Mouse (Mus musculus): ENCODE results near the gene Cmtm1. TPM values are rescaled to one million over a fixed set of nuclear protein-coding genes. Genes with fewer than 3 reads are reported as not detected.
"Not testable (repeated sequence)": the region's sequence is repeated elsewhere in the genome, so short reads cannot be mapped to it uniquely, and the experiment has no call there.

The Cmtm1 gene
- polyA plus RNA-seq, 1 experiment from 2014 or later, result not detected

DNA sequence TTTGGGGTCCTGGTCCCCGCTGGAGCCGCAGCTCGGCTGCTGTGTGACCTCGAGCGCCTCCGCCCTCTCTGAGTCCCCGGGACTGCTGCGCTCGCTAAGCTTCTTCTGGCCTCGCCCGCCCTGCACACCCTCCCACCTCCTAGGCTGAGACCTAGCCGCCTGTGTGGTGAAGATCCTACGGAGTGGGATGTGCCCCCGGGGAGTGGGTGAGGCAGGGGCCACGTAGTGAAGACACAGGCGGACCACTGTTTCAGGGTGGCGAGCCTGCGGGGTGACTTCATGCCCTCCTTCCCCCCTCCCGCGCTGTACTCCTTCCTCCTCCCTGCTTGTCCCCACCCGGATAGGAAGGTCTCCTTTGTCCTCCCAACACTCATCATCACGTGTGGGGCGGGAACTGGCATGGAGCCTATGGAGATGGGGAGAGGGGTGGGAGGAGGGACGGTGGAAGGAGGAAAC, 31.2 kb upstream of the Cmtm1 start:
- H3K4me2 ChIP-seq, result peak overlapping the region; percentile 73
- peak overlapping the region; percentile 61 for H3K4me3 ChIP-seq (replicated peaks)
- peak overlapping the region; percentile 70 for H3K27ac ChIP-seq
- ATAC-seq (ENCODE audit: low read depth) (peak; percentile 63), DNase-seq (peak; percentile 11)
- peak overlapping the region; percentile 69 for H3K9ac ChIP-seq
- peaks cover 13% of the 10 kb centered on the region for H3K27me3 ChIP-seq
- H3K36me3 ChIP-seq, result 0 out of 2 replicates have a peak, but pooled peaks cover 4% of the 10 kb centered on the region
- WGBS (ENCODE audit: insufficient replicate concordance), result 2% methylated on average over 23 of the region's 24 CpGs
- peaks cover 34% of the 10 kb centered on the region for H3K4me1 ChIP-seq (replicated peaks)
- no peaks in the 10 kb centered on the region for H3K9me3 ChIP-seq (replicated peaks)

DNA sequence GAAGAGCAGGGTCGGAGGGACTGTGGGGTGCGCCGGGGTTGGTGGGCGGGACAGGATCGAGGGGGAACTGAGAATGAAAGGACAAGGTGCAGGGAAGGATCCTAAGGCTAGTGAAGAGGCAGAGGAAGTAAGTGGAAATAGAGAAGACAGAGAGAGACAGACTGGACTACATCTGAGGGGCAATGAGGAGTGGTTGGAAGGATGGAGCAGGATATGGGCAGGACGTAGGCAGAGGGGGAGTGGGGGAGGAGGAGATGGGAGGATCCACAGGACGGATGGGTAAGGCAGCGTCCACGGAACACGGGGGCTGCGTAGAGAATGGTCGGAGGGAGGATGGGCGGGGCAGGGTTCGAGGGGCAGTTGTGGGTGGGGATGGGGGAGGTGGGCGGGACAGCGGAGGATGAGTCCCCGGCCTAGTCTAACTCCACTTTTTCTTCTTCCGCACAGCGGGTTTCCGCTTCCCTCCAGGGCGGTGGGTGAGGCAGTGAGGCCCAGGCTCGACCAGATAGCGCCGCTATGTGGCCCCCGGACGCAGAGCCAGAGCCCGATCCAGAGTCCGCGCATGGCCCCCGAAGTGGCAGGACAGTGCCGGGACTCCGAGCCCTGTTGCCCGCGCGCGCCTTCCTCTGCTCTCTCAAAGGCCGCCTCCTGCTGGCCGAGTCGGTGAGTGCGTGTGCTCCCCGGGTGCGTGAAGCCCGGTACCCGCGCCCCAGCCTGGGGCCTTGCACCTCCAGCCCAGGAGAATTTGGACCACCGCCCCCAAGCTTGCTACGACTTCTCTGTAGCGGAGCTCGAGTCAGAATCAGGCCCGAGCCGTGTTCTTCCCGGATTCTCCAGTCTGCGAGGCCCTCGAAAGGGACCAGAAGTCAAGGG, 30.5 kb upstream of the Cmtm1 start:
- WGBS (ENCODE audit: insufficient replicate concordance), result under 1% methylated on average over 54 of the region's 54 CpGs
- peak; percentile 69 for ATAC-seq (ENCODE audit: low read depth)
- peak overlapping the region; percentile 70 for H3K27ac ChIP-seq
- H3K4me1 ChIP-seq (replicated peaks), result peaks cover 34% of the 10 kb centered on the region
- 0 out of 2 replicates have a peak, but pooled peaks cover 4% of the 10 kb centered on the region for H3K36me3 ChIP-seq
- peak; percentile 49 for DNase-seq
- peak overlapping the region; percentile 73 for H3K4me2 ChIP-seq
- peaks cover 13% of the 10 kb centered on the region for H3K27me3 ChIP-seq
- peak overlapping the region; percentile 61 for H3K4me3 ChIP-seq (replicated peaks)
- H3K9ac ChIP-seq, result peak overlapping the region; percentile 69
- no peaks in the 10 kb centered on the region for H3K9me3 ChIP-seq (replicated peaks)

DNA sequence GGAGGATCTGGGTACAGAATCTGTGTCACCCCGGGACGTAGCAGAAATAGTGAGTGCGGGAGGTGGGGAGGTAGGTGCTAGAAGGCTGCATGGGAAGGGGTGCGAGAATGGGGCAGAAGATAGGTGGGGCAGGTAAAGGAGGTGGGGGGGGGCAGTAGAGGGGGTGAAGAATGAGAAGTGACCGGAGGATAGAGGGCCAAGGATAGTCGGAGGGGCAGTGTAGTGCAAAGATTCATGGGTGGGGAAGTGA, 30.0 kb upstream of the Cmtm1 start:
- 0 out of 2 replicates have a peak overlapping the region, but pooled peaks have one; percentile 12 for H3K27ac ChIP-seq
- DNase-seq, result no peak
- WGBS (ENCODE audit: insufficient replicate concordance), result 7% methylated on average over 6 of the region's 6 CpGs

DNA sequence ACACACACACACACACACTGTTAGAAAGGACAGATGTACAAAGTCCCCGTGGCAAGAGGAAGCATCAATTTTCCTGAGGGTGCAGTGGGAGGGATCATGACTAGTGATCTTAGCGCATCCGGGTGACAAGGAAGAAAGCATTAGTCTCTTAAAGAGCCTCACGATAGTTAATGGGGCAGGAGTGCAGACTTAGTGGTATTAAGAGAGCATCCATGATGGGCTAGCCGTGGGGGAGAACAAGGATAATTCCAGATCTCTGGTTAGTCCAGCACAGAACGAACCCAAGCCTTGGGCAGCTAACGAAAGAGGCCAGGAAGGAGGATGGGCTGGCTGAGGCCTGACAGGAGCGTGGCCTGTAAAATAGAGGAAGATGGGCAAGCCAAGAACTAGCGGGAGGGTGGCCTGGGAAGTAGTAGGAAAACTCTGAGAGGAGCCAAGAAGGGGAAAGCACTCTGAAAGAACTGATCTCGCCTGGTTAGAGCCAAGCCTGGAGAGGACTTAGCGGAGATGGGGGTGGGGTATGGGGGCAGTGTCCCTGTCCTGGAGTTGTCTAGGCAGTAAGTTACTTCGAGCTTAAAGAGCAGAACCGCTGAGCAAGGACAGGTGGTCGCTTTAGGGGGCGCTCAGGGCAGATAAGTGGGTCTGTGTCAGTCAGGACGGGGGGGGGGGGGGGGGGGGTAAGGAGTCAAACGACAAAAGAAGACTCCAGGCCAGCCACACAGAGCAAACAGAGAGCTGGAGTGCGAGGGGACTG, 29.5 kb upstream of the Cmtm1 start, which contains the start of gene Cmtm3:
TSS of gene Cmtm3 (plus strand) at position 182 of the 754 bp plus-strand sequence.
- no peak for DNase-seq
- no peaks in the 10 kb centered on the region for H3K9me3 ChIP-seq (replicated peaks)
- H3K4me1 ChIP-seq (replicated peaks), result peaks cover 33% of the 10 kb centered on the region
- H3K4me2 ChIP-seq, result peak within 1 kb of the TSS; percentile 73
- ATAC-seq (ENCODE audit: low read depth), result no peak
- WGBS (ENCODE audit: insufficient replicate concordance), result 23% methylated on average over 18 of the region's 18 CpGs
- H3K4me3 ChIP-seq (replicated peaks), result peak within 1 kb of the TSS; percentile 61
- peaks cover 13% of the 10 kb centered on the region for H3K27me3 ChIP-seq
- peak within 1 kb of the TSS; percentile 12; the same call in 1 of the 2 replicates for H3K27ac ChIP-seq
- H3K36me3 ChIP-seq, result no peaks in the 10 kb centered on the region
- peak within 1 kb of the TSS; percentile 69 for H3K9ac ChIP-seq

More for the DNA sequence above, 30.0 kb upstream of the Cmtm1 start:
- Histone ChIP-seq H3K36me3 (no peaks in the 10 kb centered on the region), H3K4me3 (replicated peaks) (peak overlapping the region; percentile 61), H3K4me1 (replicated peaks) (peaks cover 34% of the 10 kb centered on the region), H3K27me3 (peaks cover 13% of the 10 kb centered on the region), H3K9me3 (replicated peaks) (no peaks in the 10 kb centered on the region), H3K4me2 (peak overlapping the region; percentile 73), H3K9ac (peak overlapping the region; percentile 69)
- ATAC-seq (ENCODE audit: low read depth), result peak; percentile 5; the same call in 1 of the 2 replicates

DNA sequence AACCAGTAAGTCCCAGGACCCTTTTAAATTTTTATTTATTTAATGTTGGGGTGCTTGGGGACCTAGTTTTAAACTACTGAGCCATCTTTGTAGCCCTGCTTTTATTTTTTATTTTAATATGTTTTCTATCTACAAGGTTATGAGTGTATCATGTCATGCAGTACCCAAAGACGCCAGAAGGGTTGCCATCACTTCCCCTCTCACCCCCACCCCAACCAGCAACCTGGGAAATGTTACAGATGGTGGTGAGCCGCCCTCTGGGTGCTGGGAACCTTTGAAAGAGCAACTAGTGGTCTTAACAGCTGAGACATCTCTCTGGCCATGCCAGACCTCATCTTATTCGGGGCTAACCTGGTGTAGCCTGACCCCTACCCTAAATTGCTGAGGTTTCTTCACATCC, 27.9 kb upstream of the Cmtm1 start:
- H3K27me3 ChIP-seq, result peaks cover 13% of the 10 kb centered on the region
- no peak overlapping the region for H3K27ac ChIP-seq
- H3K4me2 ChIP-seq, result no peak overlapping the region
- H3K9ac ChIP-seq, result no peak overlapping the region
- 36% methylated on average over 3 of the region's 3 CpGs for WGBS (ENCODE audit: insufficient replicate concordance)
- no peaks in the 10 kb centered on the region for H3K36me3 ChIP-seq
- H3K9me3 ChIP-seq (replicated peaks), result no peaks in the 10 kb centered on the region
- DNase-seq, result no peak
- peaks cover 40% of the 10 kb centered on the region for H3K4me1 ChIP-seq (replicated peaks)
- no peak for ATAC-seq (ENCODE audit: low read depth)
- no peak overlapping the region for H3K4me3 ChIP-seq (replicated peaks)

DNA sequence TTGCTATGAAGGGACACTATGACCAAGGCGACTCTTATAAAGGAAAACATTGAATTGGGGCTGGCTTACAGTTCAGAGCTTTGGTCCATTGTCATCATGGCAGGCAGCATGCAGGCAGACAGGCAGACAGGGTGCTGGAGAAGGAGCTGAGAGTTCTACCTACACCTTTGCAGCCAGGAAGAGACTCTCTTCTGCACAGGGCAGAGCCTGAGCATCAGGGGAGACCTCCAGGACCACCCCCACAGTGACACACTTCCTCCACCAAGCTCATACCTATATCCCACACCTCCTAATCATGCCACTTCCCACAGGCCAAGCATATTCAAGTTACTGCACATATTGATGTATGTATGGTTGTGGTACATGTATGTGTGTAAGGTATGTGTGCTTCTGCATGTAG, 26.9 kb upstream of the Cmtm1 start:
- no peak for ATAC-seq (ENCODE audit: low read depth)
- H3K27me3 ChIP-seq, result peaks cover 13% of the 10 kb centered on the region
- peaks cover 42% of the 10 kb centered on the region for H3K4me1 ChIP-seq (replicated peaks)
- H3K27ac ChIP-seq, result no peak overlapping the region
- H3K4me3 ChIP-seq (replicated peaks), result no peak overlapping the region
- H3K9me3 ChIP-seq (replicated peaks), result no peaks in the 10 kb centered on the region
- no peak overlapping the region for H3K4me2 ChIP-seq
- no peaks in the 10 kb centered on the region for H3K36me3 ChIP-seq
- DNase-seq, result no peak
- no peak overlapping the region for H3K9ac ChIP-seq
- WGBS (ENCODE audit: insufficient replicate concordance), result 61% methylated on average over 1 of the region's 1 CpGs

DNA sequence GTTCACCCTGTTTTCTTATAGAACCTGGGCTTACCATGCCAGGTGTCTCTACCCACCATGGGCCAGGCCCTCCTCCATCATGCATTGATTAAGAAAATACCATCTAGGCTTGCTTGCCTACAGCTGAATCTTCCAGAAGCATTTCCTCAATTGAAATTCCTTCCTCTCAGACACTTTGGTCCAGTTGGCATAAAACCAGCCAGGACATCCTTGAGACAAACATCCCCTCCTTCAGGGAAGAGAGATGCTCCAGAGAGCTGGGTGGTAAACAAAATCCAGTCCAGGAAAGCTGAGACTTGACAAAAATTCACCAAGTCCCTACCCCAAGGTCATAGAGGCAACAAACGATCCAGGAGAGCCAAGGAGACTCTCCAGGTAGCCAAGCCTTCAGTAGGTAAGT, 24.3 kb upstream of the Cmtm1 start:
- Histone ChIP-seq H3K27me3 (no peaks in the 10 kb centered on the region), H3K4me1 (replicated peaks) (peaks cover 20% of the 10 kb centered on the region), H3K9ac (no peak overlapping the region), H3K4me3 (replicated peaks) (no peak overlapping the region), H3K9me3 (replicated peaks) (no peaks in the 10 kb centered on the region), H3K4me2 (no peak overlapping the region), H3K27ac (no peak overlapping the region), H3K36me3 (no peaks in the 10 kb centered on the region)
- DNase-seq (no peak), ATAC-seq (ENCODE audit: low read depth) (no peak)
- 79% methylated on average over 1 of the region's 1 CpGs for WGBS (ENCODE audit: insufficient replicate concordance)

DNA sequence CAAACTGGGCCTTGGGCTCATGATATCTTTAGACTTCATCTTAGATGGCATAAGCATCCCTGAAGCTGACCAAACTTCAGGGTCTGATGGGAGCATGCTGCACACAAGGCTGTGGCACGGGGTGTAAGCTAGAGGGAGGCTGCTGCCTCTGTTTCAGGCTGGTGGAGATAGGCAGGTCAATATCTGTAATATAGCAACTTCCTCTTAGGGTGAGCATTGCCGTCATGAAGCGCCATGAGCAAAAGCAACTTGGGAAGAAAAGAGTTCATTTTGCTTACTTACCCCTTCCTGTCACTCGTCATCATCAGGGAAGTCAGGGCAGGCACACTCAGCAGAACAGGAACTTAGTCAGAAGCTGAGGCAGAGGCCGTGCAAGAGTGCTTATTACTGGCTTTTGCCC, 23.8 kb upstream of the Cmtm1 start:
- ATAC-seq (ENCODE audit: low read depth), result peak; percentile 56

DNA sequence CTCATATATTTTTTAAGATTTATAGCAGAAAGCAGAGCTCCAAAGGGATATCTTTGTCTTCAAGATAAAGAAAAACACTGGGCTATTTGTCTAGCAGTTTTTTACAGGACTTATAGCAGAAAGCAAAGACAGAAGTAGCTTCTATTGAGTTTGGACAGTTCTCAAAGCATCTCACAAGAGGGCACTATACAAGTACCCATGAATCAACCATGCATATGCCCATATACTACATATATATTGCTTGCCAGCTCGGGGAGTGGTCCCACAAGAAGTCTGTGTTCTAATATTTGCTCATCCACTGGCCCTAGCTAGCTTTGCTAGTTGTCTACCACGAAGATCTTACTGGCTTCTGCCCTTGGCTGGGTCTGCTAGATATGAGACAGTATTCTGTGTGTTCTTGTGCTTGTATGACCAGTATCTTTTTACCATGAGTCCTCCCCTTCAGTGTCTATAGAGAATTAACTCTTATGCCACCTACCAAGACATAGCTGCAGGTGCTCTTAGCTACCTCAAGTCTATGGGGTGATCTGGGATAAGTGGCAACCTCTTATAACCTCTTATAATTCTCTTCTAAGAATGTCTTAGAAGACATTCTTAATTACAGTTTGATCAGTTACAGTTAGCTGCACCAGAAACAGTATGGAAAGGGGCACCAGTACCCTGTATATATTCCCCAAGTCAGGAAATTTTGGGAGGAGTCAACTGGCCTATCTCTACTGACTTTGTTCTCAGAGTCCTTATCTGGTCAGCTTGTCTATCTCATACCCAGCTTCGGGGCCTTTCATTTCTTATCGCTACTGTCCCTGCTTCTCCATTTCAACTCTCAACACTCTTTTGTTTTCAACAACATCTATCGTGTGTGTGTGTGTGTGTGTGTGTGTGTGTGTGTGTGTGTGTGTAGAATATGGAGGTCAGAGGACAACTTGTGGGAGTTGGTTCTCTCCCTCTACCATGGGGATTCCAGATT, 23.0 kb upstream of the Cmtm1 start:
- Histone ChIP-seq H3K27ac (no peak overlapping the region), H3K36me3 (no peaks in the 10 kb centered on the region), H3K4me1 (replicated peaks) (peaks cover 18% of the 10 kb centered on the region), H3K27me3 (no peaks in the 10 kb centered on the region), H3K4me2 (no peak overlapping the region), H3K9ac (no peak overlapping the region), H3K9me3 (replicated peaks) (no peaks in the 10 kb centered on the region), H3K4me3 (replicated peaks) (no peak overlapping the region)
- 23% methylated on average over 5 of the region's 5 CpGs for WGBS (ENCODE audit: insufficient replicate concordance)
- DNase-seq (no peak), ATAC-seq (ENCODE audit: low read depth) (peak; percentile 79)

More for the DNA sequence above, 23.8 kb upstream of the Cmtm1 start:
- Histone ChIP-seq H3K9me3 (replicated peaks) (no peaks in the 10 kb centered on the region), H3K27me3 (no peaks in the 10 kb centered on the region), H3K9ac (no peak overlapping the region), H3K4me3 (replicated peaks) (no peak overlapping the region), H3K27ac (no peak overlapping the region), H3K36me3 (no peaks in the 10 kb centered on the region), H3K4me2 (no peak overlapping the region), H3K4me1 (replicated peaks) (peaks cover 18% of the 10 kb centered on the region)
- no peak for DNase-seq
- 13% methylated on average over 5 of the region's 5 CpGs for WGBS (ENCODE audit: insufficient replicate concordance)

DNA sequence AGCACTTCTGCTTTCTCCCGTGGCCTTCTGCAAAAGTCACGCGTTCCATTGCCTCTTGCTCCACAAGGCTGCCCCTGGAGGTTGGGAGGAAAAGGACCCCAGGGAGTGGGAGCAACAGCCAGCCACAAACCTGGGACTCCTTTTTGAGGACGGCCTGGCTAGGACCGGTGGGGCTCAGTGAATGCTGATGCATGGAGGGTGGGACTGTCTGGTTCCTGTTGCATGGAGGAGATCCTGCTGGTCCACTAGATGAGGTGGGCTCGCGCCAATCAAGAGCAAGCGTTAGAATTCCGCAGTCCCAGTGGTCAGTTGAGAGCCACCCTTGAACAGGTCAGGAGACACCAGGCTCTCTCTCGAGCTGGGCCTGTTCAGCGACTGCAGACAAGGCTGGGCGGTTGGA, 12.0 kb upstream of the Cmtm1 start, which contains the start of gene Cmtm2b:
TSS of gene Cmtm2b (plus strand) at position 301 of the 400 bp plus-strand sequence.
- H3K36me3 ChIP-seq, result not testable (repeated sequence)
- WGBS (ENCODE audit: insufficient replicate concordance), result 66% methylated on average over 12 of the region's 12 CpGs

More for the DNA sequence above, 12.0 kb upstream of the Cmtm1 start, which contains the start of gene Cmtm2b:
- H3K9ac ChIP-seq; H3K9me3 ChIP-seq (replicated peaks); H3K4me1 ChIP-seq (replicated peaks); H3K27me3 ChIP-seq; DNase-seq; H3K4me3 ChIP-seq (replicated peaks); H3K4me2 ChIP-seq; ATAC-seq (ENCODE audit: low read depth); H3K27ac ChIP-seq: not testable (repeated sequence)
